Mouse (Mus musculus) hindbrain, postnatal 0 days (tissue): ENCODE results near the gene Defb39. TPM values are rescaled to one million over a fixed set of nuclear protein-coding genes. Genes with fewer than 3 reads are reported as not detected.

ENCODE experiments used
- ATAC-seq: fragments of 200-750 bp; cut with Nextera tagmentation; 2 replicates; pipeline ENCODE4 v1.8.0; 2017; ENCODE audit warnings: mild to moderate bottlenecking, moderate TSS enrichment, moderate library complexity
- DNase-seq: peaks from one replicate; pipeline ENCODE4 v3.0.0-alpha.2; 2015; ENCODE audit warnings: low spot score
- H3K27ac ChIP-seq: fragments of 300-500 bp; sonication (generic); 2 replicates; pipeline ENCODE4 v1.5.1; 2014; ENCODE audit warnings: mild to moderate bottlenecking
- H3K27me3 ChIP-seq: fragments of 300-500 bp; sonication (generic); 2 replicates; pipeline ENCODE4 v1.6.1; 2014; ENCODE audit warnings: low read length, mixed read lengths; ENCODE audit not compliant: insufficient read depth
- H3K36me3 ChIP-seq: fragments of 300-500 bp; sonication (generic); 2 replicates; pipeline ENCODE4 v1.6.1; 2014; ENCODE audit warnings: low read length, mixed read lengths; ENCODE audit not compliant: insufficient read depth
- H3K4me1 ChIP-seq: fragments of 300-500 bp; sonication (generic); 2 replicates; pipeline ENCODE4 v1.6.1; 2014; ENCODE audit warnings: antibody characterized with exemption, low read length, mixed read lengths; ENCODE audit not compliant: insufficient read depth
- H3K4me2 ChIP-seq: fragments of 300-500 bp; sonication (generic); 2 replicates; pipeline ENCODE4 v1.6.1; 2014; ENCODE audit warnings: low read depth, mild to moderate bottlenecking, low read length, moderate library complexity, mixed read lengths
- H3K4me3 ChIP-seq: fragments of 300-500 bp; sonication (generic); 2 replicates; pipeline ENCODE4 v1.5.1; 2014; ENCODE audit warnings: low read length
- H3K9ac ChIP-seq: fragments of 300-500 bp; sonication (generic); replicated peaks from 2 replicates; pipeline ENCODE4 v1.6.1; 2014; ENCODE audit warnings: mild to moderate bottlenecking, low read length, moderate library complexity, mixed read lengths
- H3K9me3 ChIP-seq: fragments of 300-500 bp; sonication (generic); 2 replicates; pipeline ENCODE4 v1.6.1; 2016; ENCODE audit warnings: low read length, mixed read lengths
- CTCF ChIP-seq: IDR thresholded peaks from 2 replicates; pipeline ENCODE4 v1.5.1; 2016; ENCODE audit warnings: antibody characterized with exemption, control low read depth, low read depth
- WGBS: fragments of 180-500 bp; shearing (Covaris S2); extraction: QIAGEN DNeasy Blood & Tissue Kit; methylation state at CpG from one replicate; pipeline ENCODE4 v1.1.7; 2014; 5-methylcytosine and 5-hydroxymethylcytosine counted together
- polyA plus RNA-seq: library from polyadenylated mRNA; unstranded; fragments of >200 nt; fragmentation: Nextera tagmentation; extraction: Ambion mirVana; gene quantifications from 2 replicates; pipeline ENCODE4 v1.2.1, GENCODE M21; 2015
- total RNA-seq: library from RNA; depleted of rRNA; stranded (reverse); fragments of >200 nt; gene quantifications from 2 replicates; pipeline ENCODE4 v1.2.3, GENCODE M21; 2014; rRNA removed

Gene Defb39
- total RNA-seq (not detected in 2 replicates), polyA plus RNA-seq (not detected in 2 replicates)

DNA sequence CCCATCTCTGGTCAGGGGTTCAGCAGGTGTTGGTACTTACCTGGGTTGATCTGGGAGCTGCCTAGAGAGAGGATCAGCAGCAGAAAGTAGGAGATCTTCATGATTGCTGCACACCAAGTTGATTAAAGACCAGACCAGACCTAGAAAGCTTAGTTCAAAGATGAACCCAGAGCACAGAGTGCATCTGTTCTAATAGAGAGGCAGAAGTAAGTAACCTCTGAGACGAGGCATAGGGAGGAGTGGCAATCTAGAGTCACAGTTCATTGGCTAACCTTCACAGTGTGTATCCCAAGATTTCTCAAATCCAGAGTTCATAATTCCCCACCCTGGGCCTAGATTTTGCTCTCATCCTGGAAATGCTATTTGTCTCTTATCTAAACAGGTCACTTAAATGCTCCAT is at the start of gene Defb39:
Gene Defb39 (minus strand): TSS at position 101 of the 400 bp plus-strand sequence.
- Histone ChIP-seq H3K9ac (no peak within 1 kb of the TSS), H3K27ac (no peak within 1 kb of the TSS), H3K4me1 (no peaks in the 10 kb centered on the region), H3K27me3 (no peaks in the 10 kb centered on the region), H3K4me3 (no peak within 1 kb of the TSS), H3K4me2 (no peak within 1 kb of the TSS), H3K9me3 (0 out of 2 replicates have a peak, but pooled peaks cover 3% of the 10 kb centered on the region), H3K36me3 (no peaks in the 10 kb centered on the region)
- TF ChIP-seq CTCF: no peak
- DNase-seq (no peak), ATAC-seq (no peak)
- 69% methylated on average over 1 of the region's 1 CpGs for WGBS

DNA sequence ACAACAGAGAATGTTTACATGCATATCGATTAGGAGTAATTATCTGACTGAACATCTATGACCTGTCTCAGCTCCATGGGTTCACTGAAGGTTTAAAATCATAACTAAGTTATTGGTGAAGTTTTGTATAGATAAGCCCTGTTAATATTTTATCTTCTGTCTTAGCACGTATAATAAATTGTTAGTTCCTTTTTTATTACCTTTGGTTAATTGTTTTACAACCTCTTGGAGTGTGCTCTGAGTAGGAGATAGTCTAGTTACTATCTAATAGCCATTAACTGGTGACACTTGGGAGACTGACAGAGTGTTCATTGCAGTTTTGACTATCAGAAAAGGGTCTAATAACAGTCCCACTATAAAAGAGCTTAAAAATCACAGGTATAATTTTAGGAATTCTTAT is 1.4 kb upstream of the Defb39 start:
- Histone ChIP-seq H3K4me1 (no peaks in the 10 kb centered on the region), H3K27me3 (no peaks in the 10 kb centered on the region), H3K9ac (no peak overlapping the region), H3K4me2 (no peak overlapping the region), H3K36me3 (no peaks in the 10 kb centered on the region), H3K9me3 (no peaks in the 10 kb centered on the region), H3K4me3 (no peak overlapping the region), H3K27ac (no peak overlapping the region)
- ATAC-seq (no peak), DNase-seq (no peak)
- TF ChIP-seq CTCF: no peak
- WGBS: 73% methylated on average over 2 of the region's 2 CpGs

DNA sequence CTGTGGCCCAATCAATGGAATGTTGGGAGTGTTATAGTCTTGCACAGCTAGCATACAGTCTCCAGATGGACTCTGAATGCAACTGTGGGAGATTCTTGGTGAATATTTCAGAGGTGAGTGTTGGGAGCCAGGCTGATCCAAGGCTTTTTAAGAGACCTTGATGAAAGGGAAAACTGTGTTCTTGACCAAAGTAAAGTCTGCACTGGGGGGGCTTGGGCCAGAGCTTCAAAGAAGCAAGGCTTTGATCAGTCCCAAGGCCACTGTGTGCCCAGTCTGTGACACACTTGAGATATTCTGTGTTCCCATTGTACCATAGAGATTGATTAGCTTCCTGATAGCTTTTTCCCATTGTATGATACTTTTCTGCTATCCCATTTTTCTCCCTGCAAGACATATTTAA is 1.7 kb downstream of the Defb39 start:
- DNase-seq: no peak
- H3K4me1 ChIP-seq: no peaks in the 10 kb centered on the region
- no peak overlapping the region for H3K9ac ChIP-seq
- no peaks in the 10 kb centered on the region for H3K27me3 ChIP-seq
- no peaks in the 10 kb centered on the region for H3K36me3 ChIP-seq
- H3K4me3 ChIP-seq: no peak overlapping the region
- ATAC-seq: no peak
- no peak overlapping the region for H3K27ac ChIP-seq
- 0 out of 2 replicates have a peak, but pooled peaks cover 3% of the 10 kb centered on the region for H3K9me3 ChIP-seq
- H3K4me2 ChIP-seq: no peak overlapping the region
- no peak for TF ChIP-seq CTCF

DNA sequence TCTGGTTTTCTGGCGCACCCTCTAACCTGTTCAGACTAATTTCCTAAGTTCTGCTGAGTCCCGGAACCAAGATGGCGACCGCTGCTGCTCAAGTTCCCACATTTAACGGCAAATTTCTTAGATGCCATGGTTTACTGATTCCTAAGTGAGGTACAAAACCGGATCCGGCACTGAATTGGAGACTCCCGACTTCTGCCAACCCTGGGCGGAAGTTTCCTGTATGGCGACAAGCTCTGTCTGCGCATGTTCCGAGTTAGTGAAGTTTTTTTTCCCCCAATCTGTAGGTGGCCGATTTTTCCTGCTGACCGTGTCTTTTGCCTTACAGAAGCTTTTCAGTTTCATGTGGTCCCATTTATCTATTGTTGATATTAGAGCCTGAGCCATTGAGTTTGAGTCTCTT is 19.4 kb downstream of the Defb39 start:
- no peaks in the 10 kb centered on the region for H3K9me3 ChIP-seq
- H3K4me1 ChIP-seq: no peaks in the 10 kb centered on the region
- H3K4me3 ChIP-seq: no peak overlapping the region
- H3K4me2 ChIP-seq: no peak overlapping the region
- no peak for TF ChIP-seq CTCF
- WGBS: 93% methylated on average over 14 of the region's 14 CpGs
- ATAC-seq (no peak), DNase-seq (no peak)
- H3K36me3 ChIP-seq: no peaks in the 10 kb centered on the region
- H3K27ac ChIP-seq: no peak overlapping the region
- H3K27me3 ChIP-seq: no peaks in the 10 kb centered on the region
- H3K9ac ChIP-seq: no peak overlapping the region

DNA sequence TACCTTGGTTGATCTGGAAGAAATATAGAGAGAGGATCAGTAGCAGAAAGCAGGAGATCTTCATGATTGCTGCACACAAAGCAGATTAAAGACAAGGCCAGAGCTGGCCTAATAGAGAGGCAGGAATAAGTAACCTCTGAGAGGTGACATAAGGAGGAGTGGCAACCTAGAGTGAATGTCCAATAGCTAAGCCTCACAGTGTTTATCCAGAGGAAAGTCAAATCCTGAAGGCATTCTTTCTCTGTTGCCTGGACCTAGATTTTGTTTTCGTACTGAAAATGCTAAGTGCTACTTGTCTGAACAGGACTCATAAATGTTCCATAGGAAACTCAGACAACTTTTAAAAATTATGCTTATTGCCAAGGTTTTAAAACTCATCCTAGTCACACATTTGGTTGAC is 38.1 kb downstream of the Defb39 start, which contains the start of gene Defb38:
Gene Defb38 (minus strand): TSS at position 101 of the 400 bp plus-strand sequence.
- Histone ChIP-seq H3K9me3 (no peaks in the 10 kb centered on the region), H3K36me3 (no peaks in the 10 kb centered on the region), H3K27me3 (no peaks in the 10 kb centered on the region), H3K27ac (no peak within 1 kb of the TSS), H3K4me2 (no peak within 1 kb of the TSS), H3K9ac (no peak within 1 kb of the TSS), H3K4me3 (no peak within 1 kb of the TSS), H3K4me1 (no peaks in the 10 kb centered on the region)
- no peak for TF ChIP-seq CTCF
- ATAC-seq (no peak), DNase-seq (no peak)
- 91% methylated on average over 1 of the region's 1 CpGs for WGBS

Other genes with a start within 250 kb of the Defb39 start
- not detected in 2 replicates for gene Defb40, start 86.6 kb downstream of the Defb39 start, total RNA-seq
- not detected in 2 replicates for gene Defb40, start 86.6 kb downstream of the Defb39 start, polyA plus RNA-seq
- gene Defb37, start 73.8 kb downstream of the Defb39 start, total RNA-seq: not detected in 2 replicates
- not detected in 2 replicates for gene Defb37, start 73.8 kb downstream of the Defb39 start, polyA plus RNA-seq
- gene Defb38, start 38.2 kb downstream of the Defb39 start, total RNA-seq: not detected in 2 replicates
- not detected in 2 replicates for gene Defb38, start 38.2 kb downstream of the Defb39 start, polyA plus RNA-seq
- gene Defb12, start 50.0 kb upstream of the Defb39 start, total RNA-seq: not detected in 2 replicates
- gene Defb12, start 50.0 kb upstream of the Defb39 start, polyA plus RNA-seq: not detected in 2 replicates
- gene Defb34, start 58.9 kb upstream of the Defb39 start, total RNA-seq: not detected in 2 replicates
- gene Defb34, start 58.9 kb upstream of the Defb39 start, polyA plus RNA-seq: not detected in 2 replicates
- gene Gm45826, start 76.0 kb upstream of the Defb39 start, total RNA-seq: not detected in 2 replicates
- gene Gm45826, start 76.0 kb upstream of the Defb39 start, polyA plus RNA-seq: not detected in 2 replicates
- gene Defb14, start 129.5 kb upstream of the Defb39 start, total RNA-seq: not detected in 2 replicates
- gene Defb14, start 129.5 kb upstream of the Defb39 start, polyA plus RNA-seq: not detected in 2 replicates
- gene Defb4, start 133.9 kb upstream of the Defb39 start, total RNA-seq: not detected in 2 replicates
- gene Defb4, start 133.9 kb upstream of the Defb39 start, polyA plus RNA-seq: not detected in 2 replicates
- not detected in 2 replicates for gene Defb6, start 160.7 kb upstream of the Defb39 start, total RNA-seq
- not detected in 2 replicates for gene Defb6, start 160.7 kb upstream of the Defb39 start, polyA plus RNA-seq
- not detected in 2 replicates for gene Defb46, start 175.1 kb upstream of the Defb39 start, total RNA-seq
- not detected in 2 replicates for gene Defb46, start 175.1 kb upstream of the Defb39 start, polyA plus RNA-seq
- not detected in 2 replicates for gene Defb5, start 182.8 kb upstream of the Defb39 start, total RNA-seq
- not detected in 2 replicates for gene Defb5, start 182.8 kb upstream of the Defb39 start, polyA plus RNA-seq
- gene Defb3, start 228.6 kb upstream of the Defb39 start, total RNA-seq: not detected in 2 replicates
- gene Defb3, start 228.6 kb upstream of the Defb39 start, polyA plus RNA-seq: not detected in 2 replicates